Mouse (Mus musculus) liver, postnatal 0 days (tissue): ENCODE results near the gene Mlec.

Source experiments
- CTCF ChIP-seq: sonication (generic); IDR thresholded peaks from 2 replicates; pipeline ENCODE4 v1.5.1; 2016; ENCODE audit warnings: antibody characterized with exemption, low read depth
- EP300 ChIP-seq: IDR thresholded peaks from 2 replicates; pipeline ENCODE4 v1.6.1; 2016; ENCODE audit warnings: antibody characterized with exemption, low read depth, mild to moderate bottlenecking

- TF ChIP-seq CTCF (no peak), EP300 (no peak)
These were observed 12.2 kb upstream of the Mlec start for GRCm38 (mm10) chr5:115170150-115170549.
